Mouse (Mus musculus) heart, embryonic 14.5 days (tissue): ENCODE data around the gene Zfp46. TPM values are rescaled to one million over a fixed set of nuclear protein-coding genes. Genes with fewer than 3 reads are reported as not detected.

ENCODE experiments used
- ATAC-seq: fragments of 200-750 bp; cut with Nextera tagmentation; 2 replicates; pipeline ENCODE4 v1.8.0; 2017; ENCODE audit warnings: low read depth, moderate TSS enrichment; ENCODE audit not compliant: insufficient number of reproducible peaks, insufficient read depth, low FRiP score
- H3K27ac ChIP-seq, 2 experiments: fragments of 200-500 bp in 1 of 2; fragments of 300-500 bp in 1 of 2; sonication (generic) in 1 of 2; replicated peaks in 1 of 2; 2 replicates each; pipeline ENCODE4 v1.5.1; 2012 to 2014; ENCODE audit warnings: low read depth in 2 of 2, low read length in 2 of 2, control low read depth in 1 of 2, mild to moderate bottlenecking in 1 of 2, mixed read lengths in 1 of 2; ENCODE audit not compliant: control insufficient read depth in 1 of 2, insufficient read depth in 1 of 2
- H3K27me3 ChIP-seq: fragments of 300-500 bp; sonication (generic); 2 replicates; pipeline ENCODE4 v1.6.1; 2014; ENCODE audit warnings: mild to moderate bottlenecking, low read length, control low read depth; ENCODE audit not compliant: control insufficient read depth, insufficient read depth
- H3K36me3 ChIP-seq: fragments of 300-500 bp; sonication (generic); 2 replicates; pipeline ENCODE4 v1.6.1; 2014; ENCODE audit warnings: mild to moderate bottlenecking, control low read depth, low read length, mixed read lengths; ENCODE audit not compliant: control insufficient read depth, insufficient read depth
- H3K4me1 ChIP-seq, 2 experiments: fragments of 200-500 bp in 1 of 2; fragments of 300-500 bp in 1 of 2; sonication (generic) in 1 of 2; 2 replicates each; pipeline ENCODE4 v1.6.1; 2012 to 2014; ENCODE audit warnings: low read length in 2 of 2, control low read depth in 1 of 2, mixed read lengths in 1 of 2; ENCODE audit not compliant: control insufficient read depth in 2 of 2, insufficient read depth in 2 of 2
- H3K4me2 ChIP-seq: fragments of 300-500 bp; sonication (generic); 2 replicates; pipeline ENCODE4 v1.6.1; 2014; ENCODE audit warnings: mild to moderate bottlenecking, low read length
- H3K4me3 ChIP-seq, 2 experiments: fragments of 200-500 bp in 1 of 2; fragments of 300-500 bp in 1 of 2; sonication (generic) in 1 of 2; 2 replicates each; pipeline ENCODE4 v1.5.1; 2012 to 2014; ENCODE audit warnings: low read length in 2 of 2, mild to moderate bottlenecking in 2 of 2, control low read depth in 1 of 2, low read depth in 1 of 2, moderate library complexity in 1 of 2; ENCODE audit not compliant: control insufficient read depth in 1 of 2, insufficient read depth in 1 of 2
- H3K9ac ChIP-seq: fragments of 300-500 bp; sonication (generic); 2 replicates; pipeline ENCODE4 v1.6.1; 2014; ENCODE audit warnings: mild to moderate bottlenecking, low read length
- H3K9me3 ChIP-seq: fragments of 300-500 bp; sonication (generic); 2 replicates; pipeline ENCODE4 v1.6.1; 2016; ENCODE audit warnings: low read length, control low read depth; ENCODE audit not compliant: control insufficient read depth
- WGBS: fragments of 180-500 bp; shearing (Covaris S2); extraction: QIAGEN DNeasy Blood & Tissue Kit; methylation state at CpG from one replicate; pipeline ENCODE4 v1.1.7; 2014; 5-methylcytosine and 5-hydroxymethylcytosine counted together
- polyA plus RNA-seq: library from polyadenylated mRNA; unstranded; fragments of >200 nt; fragmentation: Nextera tagmentation; extraction: Ambion mirVana; gene quantifications from 2 replicates; pipeline ENCODE4 v1.2.1, GENCODE M21; 2014

Zfp46 gene
- polyA plus RNA-seq = 23.1 and 27.6 TPM in 2 replicates

DNA sequence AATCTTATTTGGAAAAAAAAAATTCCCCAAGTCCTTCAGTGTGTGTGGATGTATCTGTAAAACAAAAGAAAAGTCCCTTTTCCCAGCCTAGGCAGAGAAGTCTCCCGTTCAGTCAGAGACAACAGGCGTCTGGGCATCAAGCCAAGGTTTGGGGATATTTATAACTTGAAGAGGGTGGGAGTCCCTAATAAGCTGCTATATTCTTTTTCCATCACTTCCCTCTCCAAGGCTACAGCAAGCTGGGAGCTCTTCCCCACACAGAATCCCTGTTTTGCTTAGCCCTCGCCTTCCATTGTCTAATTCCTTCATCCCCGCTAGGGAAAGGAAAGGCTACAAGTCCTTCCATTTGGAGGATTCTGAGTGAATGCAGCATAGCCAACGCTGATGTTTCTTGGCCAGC is at the start of gene Zfp46:
Gene Zfp46, plus strand, starts transcription at position 229 of the 400 bp plus-strand sequence.
- H3K9me3 ChIP-seq = peaks cover 4% of the 10 kb centered on the region; the same call in 1 of the 2 replicates
- 8% methylated on average over 5 of the region's 5 CpGs for WGBS
- H3K27me3 ChIP-seq = no peaks in the 10 kb centered on the region
- H3K36me3 ChIP-seq = peaks cover 26% of the 10 kb centered on the region
- H3K27ac ChIP-seq = peak within 1 kb of the TSS; percentile 95 to 99
- peaks cover 18 to 35% of the 10 kb centered on the region in 2 experiments for H3K4me1 ChIP-seq
- peak within 1 kb of the TSS; percentile 61 to 78 for H3K4me3 ChIP-seq
- peak; percentile 22 for ATAC-seq
- peak within 1 kb of the TSS; percentile 94 for H3K4me2 ChIP-seq
- H3K9ac ChIP-seq = peak within 1 kb of the TSS; percentile 85

DNA sequence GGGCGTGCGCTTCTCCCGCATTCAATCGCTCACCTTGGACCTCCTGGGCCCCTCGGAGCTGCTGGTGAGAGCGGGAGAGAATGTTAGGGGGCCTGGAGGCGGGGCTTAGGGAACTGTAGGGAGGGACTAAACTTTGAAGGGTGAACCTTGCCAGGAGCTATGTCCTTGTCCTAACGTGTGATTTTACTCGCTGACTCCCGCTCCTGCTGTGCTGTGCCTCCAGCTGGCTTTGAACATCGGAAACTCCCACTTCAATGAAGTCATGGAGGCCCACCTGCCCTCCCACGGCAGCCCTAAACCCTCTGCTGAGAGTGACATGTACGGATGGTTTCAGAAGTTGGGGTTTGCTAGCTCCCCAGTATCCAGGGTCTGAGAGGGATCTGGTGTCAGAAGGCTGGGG is 45.8 kb upstream of the Zfp46 start:
- Histone ChIP-seq H3K27me3 (peaks cover 29% of the 10 kb centered on the region), H3K9ac (0 out of 2 replicates have a peak overlapping the region, but pooled peaks have one; percentile 16), H3K27ac (no peak overlapping the region), H3K4me2 (peak overlapping the region; percentile 48), H3K9me3 (0 out of 2 replicates have a peak, but pooled peaks cover 2% of the 10 kb centered on the region), H3K4me3 (no peak overlapping the region; a peak in 1 of 4 replicates), H3K4me1 (peaks cover 3 to 7% of the 10 kb centered on the region in 2 experiments; a peak in 2 of 4 replicates), H3K36me3 (no peaks in the 10 kb centered on the region; the same call in 1 of the 2 replicates)
- WGBS = 17% methylated on average over 13 of the region's 13 CpGs
- ATAC-seq = no peak

GRCm38 (mm10) chr4:136239111-136239510 is 45.4 kb upstream of the Zfp46 start:
- Histone ChIP-seq H3K27me3 (peaks cover 29% of the 10 kb centered on the region), H3K36me3 (no peaks in the 10 kb centered on the region; the same call in 1 of the 2 replicates), H3K27ac (no peak overlapping the region), H3K4me3 (no peak overlapping the region), H3K9ac (no peak overlapping the region), H3K4me1 (peaks cover 3 to 7% of the 10 kb centered on the region in 2 experiments; a peak in 2 of 4 replicates), H3K9me3 (0 out of 2 replicates have a peak, but pooled peaks cover 2% of the 10 kb centered on the region), H3K4me2 (no peak overlapping the region)
- WGBS = 73% methylated on average over 9 of the region's 9 CpGs
- no peak for ATAC-seq

DNA sequence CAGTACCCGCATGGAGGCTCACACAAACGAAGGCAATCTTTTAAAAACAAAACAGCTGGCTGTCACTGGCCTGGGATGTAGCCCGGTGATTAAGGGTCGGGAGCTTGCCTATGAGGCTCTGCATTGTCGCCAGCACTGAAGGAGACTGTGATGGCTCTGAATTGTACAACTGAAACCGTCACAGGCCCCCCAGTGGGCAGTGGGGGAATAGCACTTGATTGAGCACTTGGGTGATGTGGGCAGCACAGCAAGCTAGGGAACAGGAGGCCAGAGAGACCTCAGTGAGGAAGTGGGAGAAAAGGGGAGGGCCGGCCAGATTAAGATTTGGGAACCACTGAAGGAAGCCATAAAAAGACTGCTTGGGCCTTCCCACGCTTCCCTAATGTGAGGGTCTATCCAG is 44.9 kb upstream of the Zfp46 start:
- H3K27me3 ChIP-seq = peaks cover 29% of the 10 kb centered on the region
- 0 out of 2 replicates have a peak, but pooled peaks cover 2% of the 10 kb centered on the region for H3K9me3 ChIP-seq
- no peak overlapping the region for H3K9ac ChIP-seq
- ATAC-seq = no peak
- H3K4me2 ChIP-seq = no peak overlapping the region
- H3K4me3 ChIP-seq = no peak overlapping the region
- H3K36me3 ChIP-seq = no peaks in the 10 kb centered on the region; the same call in 1 of the 2 replicates
- 23% methylated on average over 8 of the region's 8 CpGs for WGBS
- H3K4me1 ChIP-seq = peaks cover 3 to 7% of the 10 kb centered on the region in 2 experiments; a peak in 2 of 4 replicates
- no peak overlapping the region for H3K27ac ChIP-seq

- no peak overlapping the region for H3K4me3 ChIP-seq
- H3K9ac ChIP-seq = no peak overlapping the region
- no peaks in the 10 kb centered on the region; the same call in 1 of the 2 replicates for H3K36me3 ChIP-seq
- 0 out of 2 replicates have a peak, but pooled peaks cover 2% of the 10 kb centered on the region for H3K9me3 ChIP-seq
- peaks cover 3 to 12% of the 10 kb centered on the region in 2 experiments; a peak in 2 of 4 replicates for H3K4me1 ChIP-seq
- peaks cover 29% of the 10 kb centered on the region for H3K27me3 ChIP-seq
- ATAC-seq = no peak
- no peak overlapping the region for H3K4me2 ChIP-seq
- 61% methylated on average over 14 of the region's 14 CpGs for WGBS
- H3K27ac ChIP-seq = no peak overlapping the region
Observed at GRCm38 (mm10) chr4:136240123-136240522, 44.4 kb upstream of the Zfp46 start.

DNA sequence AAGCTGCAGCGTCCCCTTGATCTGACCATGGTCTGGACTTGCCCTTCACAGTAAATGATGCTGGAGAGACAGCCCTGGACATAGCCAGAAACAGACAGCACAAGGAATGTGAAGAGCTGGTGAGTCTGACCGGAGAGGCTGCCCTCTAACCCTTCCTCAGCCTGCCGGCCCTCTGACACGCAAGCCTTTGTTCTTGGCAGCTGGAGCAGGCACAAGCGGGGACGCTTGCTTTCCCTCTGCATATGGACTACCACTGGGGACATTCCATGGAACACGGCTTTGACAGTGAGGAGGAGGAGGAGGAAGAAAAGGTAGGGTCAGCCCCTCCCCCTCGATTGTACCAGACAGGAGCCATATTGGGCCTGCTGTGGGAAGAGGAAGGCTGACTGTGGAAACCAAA is 43.5 kb upstream of the Zfp46 start:
- H3K36me3 ChIP-seq = no peaks in the 10 kb centered on the region; the same call in 1 of the 2 replicates
- no peak overlapping the region for H3K27ac ChIP-seq
- no peak overlapping the region for H3K4me3 ChIP-seq
- H3K27me3 ChIP-seq = peaks cover 33% of the 10 kb centered on the region
- H3K9me3 ChIP-seq = no peaks in the 10 kb centered on the region
- 59% methylated on average over 8 of the region's 8 CpGs for WGBS
- no peak overlapping the region for H3K4me2 ChIP-seq
- ATAC-seq = no peak
- no peak overlapping the region for H3K9ac ChIP-seq
- peaks cover 5 to 16% of the 10 kb centered on the region in 2 experiments; a peak in 2 of 4 replicates for H3K4me1 ChIP-seq

DNA sequence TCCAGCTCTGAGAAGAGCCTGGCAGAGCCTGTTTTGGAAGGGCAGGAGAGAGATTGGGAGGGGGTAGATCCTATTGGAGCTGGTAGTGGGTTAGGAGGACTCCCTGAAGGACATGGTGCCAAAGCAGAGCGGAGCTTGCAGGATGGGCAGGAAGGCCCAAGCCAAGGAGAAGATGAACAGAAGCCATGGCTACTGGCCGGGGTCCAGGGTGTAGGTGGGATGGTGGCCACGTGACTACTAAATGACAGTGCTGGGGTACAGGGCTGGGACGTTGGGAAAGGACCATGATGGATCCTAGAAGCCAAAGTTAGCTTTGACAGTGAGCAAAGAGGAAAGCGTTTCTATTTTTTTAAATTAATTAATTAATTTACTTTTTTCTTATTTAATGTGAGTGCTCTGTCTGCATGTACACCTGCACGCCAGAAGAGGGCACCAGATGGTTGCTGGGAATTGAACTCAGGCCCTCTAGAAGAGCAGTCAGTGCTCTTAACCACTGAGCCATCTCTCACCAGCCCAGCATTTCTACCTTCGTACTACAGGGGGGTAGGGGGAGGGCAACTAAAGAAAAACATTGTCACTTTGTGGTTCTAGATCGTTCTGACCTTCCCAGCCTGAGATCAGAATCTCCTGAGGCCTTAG is 42.3 kb upstream of the Zfp46 start:
- Histone ChIP-seq H3K4me3 (no peak overlapping the region), H3K27me3 (peaks cover 35% of the 10 kb centered on the region), H3K4me2 (no peak overlapping the region), H3K36me3 (no peaks in the 10 kb centered on the region; the same call in 1 of the 2 replicates), H3K27ac (no peak overlapping the region), H3K9ac (no peak overlapping the region), H3K4me1 (peaks cover 15 to 28% of the 10 kb centered on the region in 2 experiments), H3K9me3 (no peaks in the 10 kb centered on the region)
- ATAC-seq = no peak
- WGBS = 44% methylated on average over 8 of the region's 8 CpGs
